Mouse (Mus musculus): ENCODE results near the gene Chkb.

DNA sequence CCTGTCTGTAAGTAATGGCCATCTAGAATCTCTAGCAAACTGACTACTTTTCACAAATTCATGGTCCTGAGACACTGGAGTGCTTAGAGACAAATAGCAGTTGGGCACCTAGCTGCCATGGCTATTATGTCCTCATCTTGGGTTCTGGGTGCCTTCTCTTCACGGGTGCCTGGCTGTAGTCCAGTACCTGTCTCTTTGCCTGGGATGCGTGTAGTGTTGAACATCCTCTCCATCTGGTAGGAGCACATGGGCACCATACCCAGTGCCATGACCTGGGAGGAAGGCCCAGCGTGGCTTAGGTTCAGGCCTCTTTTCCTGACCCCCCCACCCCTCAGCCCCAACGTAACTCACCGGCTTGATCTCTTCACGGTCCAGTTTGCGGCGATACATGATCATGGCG, 7.8 kb downstream of the Chkb start:
- TF ChIP-seq CTCF (conservative IDR thresholded peaks at IDR 0.05 in 1 of 2, IDR thresholded peaks at IDR 0.05 in 1 of 2; ENCODE audit: low read depth in 2 of 2, low read length in 2 of 2): no peak
- no peak for TF ChIP-seq ELF1 (IDR thresholded peaks at IDR 0.05; ENCODE audit: low read depth, low read length)
- no peak for TF ChIP-seq POLR2A (IDR thresholded peaks at IDR 0.05; ENCODE audit: low read depth, low read length)
- no peak for TF ChIP-seq MXI1 (IDR thresholded peaks at IDR 0.05; ENCODE audit: low read depth, low read length)
- no peak for TF ChIP-seq USF1 (IDR thresholded peaks at IDR 0.05; ENCODE audit: low read depth, low read length)
- TF ChIP-seq MAX (IDR thresholded peaks at IDR 0.05; ENCODE audit: low read length): no peak
- TF ChIP-seq MEF2A (IDR thresholded peaks at IDR 0.05; ENCODE audit: borderline replicate concordance, low read depth, low read length): no peak
- no peak for TF ChIP-seq TCF12 (IDR thresholded peaks at IDR 0.05; ENCODE audit: low read depth, low read length)
- TF ChIP-seq CHD2 (IDR thresholded peaks at IDR 0.05; ENCODE audit: low read length): no peak

Measured in CH12.LX (cell line).